Mouse (Mus musculus) stomach, embryonic 16.5 days (tissue): ENCODE results near the gene Tmprss11g. TPM values are rescaled to one million over a fixed set of nuclear protein-coding genes. Genes with fewer than 3 reads are reported as not detected.

Source experiments
- ATAC-seq: fragments of 200-750 bp; cut with Nextera tagmentation; 2 replicates; pipeline ENCODE4 v1.8.0; 2017; ENCODE audit warnings: moderate number of reproducible peaks, moderate TSS enrichment; ENCODE audit not compliant: insufficient read depth, low FRiP score
- H3K27ac ChIP-seq: fragments of 300-500 bp; sonication (generic); 2 replicates; pipeline ENCODE4 v1.5.1; 2014; ENCODE audit warnings: low read length
- H3K27me3 ChIP-seq: fragments of 300-500 bp; sonication (generic); 2 replicates; pipeline ENCODE4 v1.6.1; 2014; ENCODE audit warnings: low read length, control low read depth, mixed read lengths; ENCODE audit not compliant: control insufficient read depth, insufficient read depth
- H3K36me3 ChIP-seq: fragments of 300-500 bp; sonication (generic); 2 replicates; pipeline ENCODE4 v1.6.1; 2014; ENCODE audit warnings: low read length; ENCODE audit not compliant: control insufficient read depth, insufficient read depth
- H3K4me1 ChIP-seq: fragments of 300-500 bp; sonication (generic); 2 replicates; pipeline ENCODE4 v1.6.1; 2014; ENCODE audit warnings: low read length, control low read depth, mixed read lengths; ENCODE audit not compliant: control insufficient read depth, insufficient read depth
- H3K4me2 ChIP-seq: fragments of 300-500 bp; sonication (generic); 2 replicates; pipeline ENCODE4 v1.6.1; 2014; ENCODE audit warnings: low read depth, low read length, mixed read lengths
- H3K4me3 ChIP-seq: fragments of 300-500 bp; sonication (generic); replicated peaks from 2 replicates; pipeline ENCODE4 v1.5.1; 2014; ENCODE audit warnings: mild to moderate bottlenecking, low read length
- H3K9ac ChIP-seq: fragments of 300-500 bp; sonication (generic); 2 replicates; pipeline ENCODE4 v1.6.1; 2014; ENCODE audit warnings: low read length
- H3K9me3 ChIP-seq: fragments of 300-500 bp; sonication (generic); replicated peaks from 2 replicates; pipeline ENCODE4 v1.6.1; 2016; ENCODE audit warnings: low read length, control low read depth; ENCODE audit not compliant: control insufficient read depth
- WGBS: fragments of 180-500 bp; shearing (Covaris S2); extraction: QIAGEN DNeasy Blood & Tissue Kit; methylation state at CpG from one replicate; pipeline ENCODE4 v1.1.7; 2014; 5-methylcytosine and 5-hydroxymethylcytosine counted together
- polyA plus RNA-seq: library from polyadenylated mRNA; unstranded; fragments of >200 nt; fragmentation: Nextera tagmentation; extraction: Ambion mirVana; gene quantifications from 2 replicates; pipeline ENCODE4 v1.2.1, GENCODE M21; 2015

Gene Tmprss11g
- polyA plus RNA-seq, result 16.2 and 21.4 TPM in 2 replicates

- WGBS, result 62% methylated on average over 9 of the region's 9 CpGs
- Histone ChIP-seq H3K4me2 (no peak within 1 kb of the TSS), H3K9ac (no peak within 1 kb of the TSS), H3K27ac (no peak within 1 kb of the TSS; the same call in 1 of the 2 replicates), H3K4me3 (no peak within 1 kb of the TSS), H3K9me3 (no peaks in the 10 kb centered on the region), H3K36me3 (no peaks in the 10 kb centered on the region), H3K4me1 (no peaks in the 10 kb centered on the region), H3K27me3 (no peaks in the 10 kb centered on the region)
- ATAC-seq, result no peak
Measured at GRCm38 (mm10) chr5:86518500-86518899, at the start of gene Tmprss11g. Tmprss11g (minus strand) TSS chr5:86518600.

GRCm38 (mm10) chr5:86546693-86547092 is 28.3 kb upstream of the Tmprss11g start:
- no peak for ATAC-seq

GRCm38 (mm10) chr5:86540601-86541000 is 22.2 kb upstream of the Tmprss11g start:
- Histone ChIP-seq H3K36me3 (no peaks in the 10 kb centered on the region), H3K27ac (no peak overlapping the region), H3K9me3 (no peaks in the 10 kb centered on the region), H3K27me3 (no peaks in the 10 kb centered on the region), H3K4me2 (no peak overlapping the region), H3K4me1 (no peaks in the 10 kb centered on the region), H3K9ac (no peak overlapping the region), H3K4me3 (no peak overlapping the region)
- 62% methylated on average over 3 of the region's 3 CpGs for WGBS
- no peak for ATAC-seq

More at GRCm38 (mm10) chr5:86546693-86547092, 28.3 kb upstream of the Tmprss11g start:
- no peak overlapping the region for H3K4me2 ChIP-seq
- no peaks in the 10 kb centered on the region for H3K27me3 ChIP-seq
- no peak overlapping the region for H3K27ac ChIP-seq
- H3K4me3 ChIP-seq, result no peak overlapping the region
- H3K9ac ChIP-seq, result no peak overlapping the region
- no peaks in the 10 kb centered on the region for H3K36me3 ChIP-seq
- H3K9me3 ChIP-seq, result no peaks in the 10 kb centered on the region
- no peaks in the 10 kb centered on the region for H3K4me1 ChIP-seq
- 93% methylated on average over 2 of the region's 2 CpGs for WGBS

- H3K4me1 ChIP-seq, result no peaks in the 10 kb centered on the region
- H3K36me3 ChIP-seq, result no peaks in the 10 kb centered on the region
- ATAC-seq, result no peak
- no peaks in the 10 kb centered on the region for H3K27me3 ChIP-seq
- no peak overlapping the region for H3K27ac ChIP-seq
- WGBS, result 45% methylated on average over 2 of the region's 2 CpGs
- H3K9ac ChIP-seq, result no peak overlapping the region
- no peaks in the 10 kb centered on the region for H3K9me3 ChIP-seq
- H3K4me3 ChIP-seq, result no peak overlapping the region
- H3K4me2 ChIP-seq, result no peak overlapping the region
Measured at GRCm38 (mm10) chr5:86528725-86529124, 10.3 kb upstream of the Tmprss11g start.

- 59% methylated on average over 5 of the region's 5 CpGs for WGBS
- no peak overlapping the region for H3K4me2 ChIP-seq
- no peak overlapping the region for H3K4me3 ChIP-seq
- no peak overlapping the region for H3K27ac ChIP-seq
- no peaks in the 10 kb centered on the region for H3K27me3 ChIP-seq
- H3K9ac ChIP-seq, result no peak overlapping the region
- ATAC-seq, result no peak
- no peaks in the 10 kb centered on the region for H3K4me1 ChIP-seq
- H3K9me3 ChIP-seq, result no peaks in the 10 kb centered on the region
- no peaks in the 10 kb centered on the region for H3K36me3 ChIP-seq
Measured at GRCm38 (mm10) chr5:86511538-86511937, 6.9 kb downstream of the Tmprss11g start.

- no peaks in the 10 kb centered on the region for H3K27me3 ChIP-seq
- H3K9me3 ChIP-seq, result no peaks in the 10 kb centered on the region
- no peak overlapping the region for H3K4me2 ChIP-seq
- H3K9ac ChIP-seq, result no peak overlapping the region
- H3K27ac ChIP-seq, result no peak overlapping the region
- H3K36me3 ChIP-seq, result no peaks in the 10 kb centered on the region
- no peak overlapping the region for H3K4me3 ChIP-seq
- H3K4me1 ChIP-seq, result no peaks in the 10 kb centered on the region
- ATAC-seq, result no peak
- 66% methylated on average over 1 of the region's 1 CpGs for WGBS
Measured at GRCm38 (mm10) chr5:86493453-86493852, 24.9 kb downstream of the Tmprss11g start.

GRCm38 (mm10) chr5:86482562-86482961 is 35.8 kb downstream of the Tmprss11g start:
- no peak overlapping the region for H3K4me2 ChIP-seq
- ATAC-seq, result no peak
- WGBS, result 55% methylated on average over 2 of the region's 2 CpGs
- no peaks in the 10 kb centered on the region for H3K9me3 ChIP-seq
- H3K36me3 ChIP-seq, result no peaks in the 10 kb centered on the region
- H3K4me1 ChIP-seq, result no peaks in the 10 kb centered on the region
- H3K27me3 ChIP-seq, result no peaks in the 10 kb centered on the region
- no peak overlapping the region for H3K9ac ChIP-seq
- H3K4me3 ChIP-seq, result no peak overlapping the region
- no peak overlapping the region for H3K27ac ChIP-seq

GRCm38 (mm10) chr5:86482031-86482430 is 36.4 kb downstream of the Tmprss11g start:
- no peak for ATAC-seq
- no peak overlapping the region for H3K9ac ChIP-seq
- H3K4me3 ChIP-seq, result no peak overlapping the region
- H3K27me3 ChIP-seq, result no peaks in the 10 kb centered on the region
- no peaks in the 10 kb centered on the region for H3K9me3 ChIP-seq
- H3K27ac ChIP-seq, result no peak overlapping the region
- no peak overlapping the region for H3K4me2 ChIP-seq
- WGBS, result 81% methylated on average over 1 of the region's 1 CpGs
- no peaks in the 10 kb centered on the region for H3K36me3 ChIP-seq
- no peaks in the 10 kb centered on the region for H3K4me1 ChIP-seq

- no peak for ATAC-seq
- WGBS, result 56% methylated on average over 9 of the region's 9 CpGs
- H3K27ac ChIP-seq, result no peak overlapping the region
- no peaks in the 10 kb centered on the region for H3K36me3 ChIP-seq
- H3K4me1 ChIP-seq, result no peaks in the 10 kb centered on the region
- no peaks in the 10 kb centered on the region for H3K27me3 ChIP-seq
- no peak overlapping the region for H3K4me3 ChIP-seq
- H3K4me2 ChIP-seq, result no peak overlapping the region
- no peaks in the 10 kb centered on the region for H3K9me3 ChIP-seq
- no peak overlapping the region for H3K9ac ChIP-seq
Measured at GRCm38 (mm10) chr5:86473859-86474258, 44.5 kb downstream of the Tmprss11g start.

GRCm38 (mm10) chr5:86468890-86469289 is 49.5 kb downstream of the Tmprss11g start, which contains the start of gene Tmprss11a:
Tmprss11a (minus strand) TSS chr5:86468990.
- Histone ChIP-seq H3K27ac (no peak within 1 kb of the TSS), H3K4me3 (no peak within 1 kb of the TSS), H3K4me1 (no peaks in the 10 kb centered on the region), H3K36me3 (no peaks in the 10 kb centered on the region), H3K4me2 (no peak within 1 kb of the TSS), H3K9me3 (no peaks in the 10 kb centered on the region), H3K27me3 (no peaks in the 10 kb centered on the region), H3K9ac (no peak within 1 kb of the TSS)
- WGBS, result 61% methylated on average over 4 of the region's 4 CpGs
- ATAC-seq, result no peak
